Mouse (Mus musculus) adrenal gland, postnatal 14 days (tissue): Measurements from ENCODE around the gene Ddrgk1. TPM values are rescaled to one million over a fixed set of nuclear protein-coding genes. Genes with fewer than 3 reads are reported as not detected.

Experiments used
- total RNA-seq: library from RNA; stranded (reverse); gene quantifications from 2 replicates; pipeline ENCODE4 v1.2.3, GENCODE M21; 2021

Ddrgk1 gene
- total RNA-seq, 1 experiment from 2014 or later = 148 TPM

Other genes starting within 250 kb of the Ddrgk1 start
- 51.3 and 54.4 TPM in 2 replicates for gene Vps16, start 240.3 kb downstream of the Ddrgk1 start, total RNA-seq
- gene Pced1a, start 240.0 kb downstream of the Ddrgk1 start, total RNA-seq = 13.6 TPM in 2 replicates
- 100 and 101 TPM in 2 replicates for gene Ptpra, start 214.4 kb downstream of the Ddrgk1 start, total RNA-seq
- gene Mrps26, start 100.9 kb downstream of the Ddrgk1 start, total RNA-seq = 54.5 and 63.2 TPM in 2 replicates
- gene Oxt, start 88.5 kb downstream of the Ddrgk1 start, total RNA-seq = not detected in 2 replicates
- not detected in 2 replicates for gene Avp, start 82.1 kb downstream of the Ddrgk1 start, total RNA-seq
- 13.4 and 14.0 TPM in 2 replicates for gene Fastkd5, start 34.6 kb downstream of the Ddrgk1 start, total RNA-seq
- gene Ubox5, start 34.6 kb downstream of the Ddrgk1 start, total RNA-seq = 5.1 and 5.6 TPM in 2 replicates
- 9.5 and 11.1 TPM in 2 replicates for gene Lzts3, start 21.9 kb downstream of the Ddrgk1 start, total RNA-seq
- 27.0 and 28.9 TPM in 2 replicates for gene Itpa, start 3.0 kb upstream of the Ddrgk1 start, total RNA-seq
- 1.3 and 1.4 TPM in 2 replicates for gene Slc4a11, start 32.9 kb upstream of the Ddrgk1 start, total RNA-seq
- 36.3 and 43.6 TPM in 2 replicates for gene 4930402H24Rik, start 241.7 kb upstream of the Ddrgk1 start, total RNA-seq
- 29.6 and 30.7 TPM in 2 replicates for gene Atrn, start 241.8 kb upstream of the Ddrgk1 start, total RNA-seq